Mouse (Mus musculus) brain, embryonic 14.5 days (tissue): Measurements from ENCODE around the gene Zfp746.

Source experiments
- CTCF ChIP-seq: fragments of 200-500 bp; IDR thresholded peaks from 2 replicates; pipeline ENCODE4 v1.5.1; 2012; ENCODE audit warnings: inconsistent platforms, mild to moderate bottlenecking, moderate library complexity, borderline replicate concordance; ENCODE audit not compliant: insufficient read depth, insufficient read length; ENCODE audit errors: extremely low read depth
- POLR2A ChIP-seq: fragments of 200-500 bp; IDR thresholded peaks from 2 replicates; pipeline ENCODE4 v1.6.1; 2012; ENCODE audit warnings: mild to moderate bottlenecking, inconsistent platforms, borderline replicate concordance; ENCODE audit not compliant: poor library complexity, insufficient read depth, insufficient read length, severe bottlenecking; ENCODE audit errors: extremely low read depth

DNA sequence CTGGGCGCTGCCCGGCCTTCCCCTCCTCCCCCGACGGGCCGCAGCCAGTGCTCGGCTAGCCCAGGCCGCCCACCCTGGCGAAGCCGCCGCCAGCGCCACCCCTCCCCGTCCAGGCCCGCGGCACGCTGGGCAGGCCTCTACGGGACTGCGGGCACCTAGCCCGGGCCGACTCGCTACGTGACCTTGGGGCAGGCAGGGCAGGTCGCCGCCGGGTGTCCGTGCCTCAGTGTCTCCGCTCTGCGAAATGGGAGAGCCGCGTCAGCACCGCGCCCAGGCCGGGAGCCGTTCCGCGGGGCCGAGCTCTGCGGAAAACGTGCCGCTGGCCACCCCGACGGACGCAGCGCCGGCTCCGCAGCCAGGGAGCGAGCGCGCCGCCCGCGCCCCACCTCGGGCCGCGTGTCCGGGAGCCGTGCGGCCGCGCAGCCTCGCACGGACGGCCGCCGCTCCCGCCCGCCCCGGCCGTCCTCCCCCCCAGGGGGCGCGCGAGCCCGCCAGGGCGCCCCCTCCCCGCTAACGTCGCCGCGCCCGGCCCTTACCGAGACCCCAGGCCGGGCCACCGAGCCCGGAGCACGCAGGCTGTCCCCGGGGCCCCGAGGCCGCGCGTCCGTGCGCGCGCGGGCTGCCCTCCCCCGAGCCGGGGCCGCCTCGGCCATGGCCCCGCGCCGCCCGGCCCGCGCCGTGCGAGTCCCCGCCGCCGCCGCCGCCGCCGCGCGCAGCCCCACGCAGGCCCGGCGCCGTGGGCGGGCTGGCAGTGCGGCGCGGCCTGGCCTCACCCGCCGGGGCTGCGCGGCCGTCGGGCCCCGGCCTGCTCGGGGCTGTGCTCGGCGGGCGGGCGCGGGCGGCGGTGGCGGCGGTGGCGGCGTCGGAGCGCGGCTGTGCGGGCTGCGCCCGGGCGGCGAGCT lies 38.7 kb downstream of the Zfp746 start:
- no peak for TF ChIP-seq POLR2A
- no peak for TF ChIP-seq CTCF
